Mouse (Mus musculus) heart, adult 2 months (tissue): ENCODE measurements at regions not wholly inside any gene's neighbourhood (a gene's known extent, or its start where the extent isn't known, plus 50 kb on each side); places are given as distances from the start of the nearest gene placed in this dataset.

Experiments
- DNase-seq, 2 experiments: peaks; one replicate each; pipeline ENCODE4 v3.0.0; 2021
- H3K27ac ChIP-seq: fragments of 200-600 bp; 2 replicates; pipeline ENCODE4 v1.8.1; 2022
- H3K27me3 ChIP-seq: fragments of 200-500 bp; 2 replicates; pipeline ENCODE4 v1.6.1; 2012; ENCODE audit warnings: mild to moderate bottlenecking, low read length, inconsistent platforms, mixed read lengths; ENCODE audit not compliant: control insufficient read depth, insufficient read depth
- H3K36me3 ChIP-seq: fragments of 200-500 bp; 2 replicates; pipeline ENCODE4 v1.6.1; 2012; ENCODE audit warnings: low read length, inconsistent platforms; ENCODE audit not compliant: control insufficient read depth, insufficient read depth
- H3K4me1 ChIP-seq: fragments of 200-500 bp; 2 replicates; pipeline ENCODE4 v1.6.1; 2011; ENCODE audit warnings: low read length; ENCODE audit not compliant: control insufficient read depth, insufficient read depth
- H3K4me3 ChIP-seq: fragments of 200-600 bp; 2 replicates; pipeline ENCODE4 v1.8.1; 2022
- H3K79me2 ChIP-seq: fragments of 200-500 bp; replicated peaks from 2 replicates; pipeline ENCODE4 v1.6.1; 2012; ENCODE audit warnings: mild to moderate bottlenecking, inconsistent platforms, low read length, moderate library complexity, mixed read lengths; ENCODE audit not compliant: control insufficient read depth, insufficient read depth
- H3K9ac ChIP-seq: fragments of 200-500 bp; 2 replicates; pipeline ENCODE4 v1.6.1; 2012; ENCODE audit warnings: low read depth, mild to moderate bottlenecking, control low read depth, inconsistent platforms, low read length, mixed read lengths
- CTCF ChIP-seq: fragments of 200-600 bp; IDR thresholded peaks from 2 replicates; pipeline ENCODE4 v1.8.1; 2022; ENCODE audit warnings: antibody characterized with exemption, mild to moderate bottlenecking, moderate library complexity
- EP300 ChIP-seq: fragments of 200-500 bp; IDR thresholded peaks from 2 replicates; pipeline ENCODE4 v1.6.1; 2011; ENCODE audit warnings: low read depth, low read length, control low read depth; ENCODE audit not compliant: insufficient read depth
- POLR2A ChIP-seq: fragments of 200-500 bp; IDR thresholded peaks from 2 replicates; pipeline ENCODE4 v1.6.1; 2011; ENCODE audit warnings: mild to moderate bottlenecking, low read depth, low read length, control low read depth; ENCODE audit not compliant: insufficient read depth
- WGBS: fragments of 180-500 bp; shearing (Covaris S2); methylation state at CpG from one replicate; pipeline ENCODE4 v1.1.7; 2018; 5-methylcytosine and 5-hydroxymethylcytosine counted together
- intact Hi-C: fragments of 180-260 bp; cut with DNase I; formaldehyde crosslinking; loops from one replicate; pipeline ENCODE4 v1.15.1; 2025

DNA sequence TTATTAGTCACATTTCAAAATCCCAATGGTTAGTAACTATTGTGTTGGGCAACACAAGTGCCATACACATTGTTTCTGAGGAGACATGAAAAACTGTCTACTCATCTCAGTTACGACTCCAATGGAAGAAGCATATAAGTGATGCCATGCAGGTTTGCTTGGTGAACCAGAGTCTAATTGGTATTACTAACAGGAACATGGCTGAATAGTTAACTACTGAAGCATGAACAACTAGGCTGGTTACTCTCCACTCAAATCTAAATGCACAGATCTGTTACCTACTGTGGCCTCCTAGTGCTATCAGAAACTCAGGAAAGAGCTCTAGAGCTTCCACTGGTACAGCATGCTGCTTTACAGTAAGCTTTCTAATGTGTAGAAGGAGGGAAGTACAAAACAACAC is 503.5 kb upstream of the Sox9 start:
- no peak overlapping the region for H3K4me3 ChIP-seq
- no peak overlapping the region for H3K9ac ChIP-seq
- no peaks in the 10 kb centered on the region for H3K4me1 ChIP-seq
- no peaks in the 10 kb centered on the region for H3K79me2 ChIP-seq
- no peaks in the 10 kb centered on the region for H3K27me3 ChIP-seq
- no peak for DNase-seq
- no peak for TF ChIP-seq CTCF
- TF ChIP-seq EP300: no peak
- no peak for TF ChIP-seq POLR2A
- WGBS: 79% methylated on average over 1 of the region's 1 CpGs
- H3K27ac ChIP-seq: no peak overlapping the region
- no peaks in the 10 kb centered on the region for H3K36me3 ChIP-seq
- intact Hi-C loops: no loop called here

DNA sequence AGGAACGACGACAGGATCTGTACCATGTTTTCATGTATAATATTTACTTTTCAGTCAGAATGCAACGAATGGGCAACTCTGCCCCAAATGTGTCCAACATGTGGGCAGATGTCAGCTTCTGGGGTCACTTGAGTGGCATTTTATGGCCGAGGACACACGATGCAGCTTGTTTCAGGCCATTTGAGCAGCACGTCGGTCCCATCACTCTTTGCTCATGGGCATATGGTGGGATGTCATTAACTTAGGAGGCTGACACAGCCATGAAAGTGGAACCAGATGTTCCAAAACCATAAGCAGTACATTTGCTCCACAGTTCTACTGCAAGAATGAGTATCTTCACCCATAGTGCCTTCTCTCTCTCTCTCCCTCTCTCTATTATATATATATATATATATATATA is 499.1 kb upstream of the Sox9 start:
- no peak for DNase-seq
- Histone ChIP-seq H3K9ac (no peak overlapping the region), H3K79me2 (no peaks in the 10 kb centered on the region), H3K27ac (no peak overlapping the region), H3K4me1 (no peaks in the 10 kb centered on the region), H3K36me3 (no peaks in the 10 kb centered on the region), H3K27me3 (no peaks in the 10 kb centered on the region), H3K4me3 (no peak overlapping the region)
- WGBS: 88% methylated on average over 7 of the region's 7 CpGs
- TF ChIP-seq CTCF (no peak), POLR2A (no peak), EP300 (no peak)
- intact Hi-C loops: no loop called here

DNA sequence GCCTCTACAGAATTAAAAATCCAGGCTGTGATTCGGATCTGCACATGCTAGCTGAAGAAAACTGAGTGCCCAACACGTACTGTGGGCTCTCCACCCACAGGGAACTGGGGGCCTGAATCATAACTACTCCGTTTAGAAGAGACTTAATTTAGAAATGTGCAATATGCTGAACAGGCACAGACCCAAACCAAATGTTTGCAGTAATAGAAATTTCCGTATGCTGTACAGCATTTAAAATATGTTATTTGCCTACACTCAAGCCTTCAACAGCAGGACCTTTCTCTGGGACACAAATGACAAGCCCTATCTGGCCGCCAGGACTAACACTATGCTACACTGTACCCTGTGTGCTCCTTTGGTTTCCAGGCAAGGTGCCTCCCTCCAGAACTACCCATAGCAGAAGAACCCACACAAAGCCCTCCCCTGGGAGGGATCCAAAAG is 483.1 kb upstream of the Sox9 start:
- no peak for TF ChIP-seq EP300
- Histone ChIP-seq H3K36me3 (no peaks in the 10 kb centered on the region), H3K27ac (no peak overlapping the region), H3K9ac (no peak overlapping the region), H3K4me1 (no peaks in the 10 kb centered on the region), H3K4me3 (no peak overlapping the region), H3K27me3 (no peaks in the 10 kb centered on the region), H3K79me2 (no peaks in the 10 kb centered on the region)
- WGBS: 65% methylated on average over 5 of the region's 5 CpGs
- intact Hi-C loops: no loop called here
- DNase-seq: no peak

DNA sequence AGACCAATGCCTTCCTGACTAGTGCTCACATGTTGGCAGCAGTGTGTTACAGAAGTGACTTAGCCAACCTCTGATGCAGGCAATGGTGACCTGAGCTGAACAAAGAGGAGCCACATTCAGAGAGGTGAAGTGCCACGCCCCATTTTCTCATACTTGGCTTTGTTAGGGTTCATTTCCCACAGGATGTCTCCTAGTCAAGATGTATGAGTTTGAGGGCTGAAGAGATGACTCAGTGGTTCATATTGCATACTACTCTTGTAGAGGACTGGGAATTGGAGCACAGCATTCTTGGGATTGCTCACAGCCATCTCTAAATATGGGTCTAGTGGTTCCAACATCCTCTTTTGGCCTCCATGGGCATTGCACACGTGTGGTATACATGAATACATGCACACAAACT is 478.9 kb upstream of the Sox9 start:
- Histone ChIP-seq H3K4me1 (no peaks in the 10 kb centered on the region), H3K4me3 (no peak overlapping the region), H3K79me2 (no peaks in the 10 kb centered on the region), H3K27me3 (no peaks in the 10 kb centered on the region), H3K27ac (no peak overlapping the region), H3K36me3 (no peaks in the 10 kb centered on the region), H3K9ac (no peak overlapping the region)
- DNase-seq: no peak
- 64% methylated on average over 2 of the region's 2 CpGs for WGBS
- intact Hi-C loops: no loop called here
- TF ChIP-seq CTCF: no peak
- no peak for TF ChIP-seq EP300
- TF ChIP-seq POLR2A: no peak

DNA sequence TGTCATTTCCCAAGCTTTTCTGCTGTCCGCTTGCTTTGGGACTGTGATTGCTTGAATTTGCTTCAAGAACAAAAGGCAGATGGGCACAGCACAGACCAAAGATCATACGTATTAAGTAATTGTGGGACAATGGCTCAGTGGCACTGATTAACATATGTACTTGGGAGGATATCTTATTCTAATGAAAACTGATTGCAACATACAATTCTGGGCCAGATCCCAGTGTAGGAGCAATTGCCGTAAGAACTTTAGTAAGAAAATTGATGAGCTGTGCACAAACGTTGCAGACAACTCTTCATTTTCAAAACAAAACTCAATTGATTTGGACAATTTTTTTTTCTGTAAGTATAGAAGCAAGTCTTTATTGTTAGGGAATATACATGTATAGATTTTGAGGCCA is 456.2 kb upstream of the Sox9 start:
- H3K79me2 ChIP-seq: no peaks in the 10 kb centered on the region
- no peak for TF ChIP-seq EP300
- TF ChIP-seq CTCF: no peak
- no peak for TF ChIP-seq POLR2A
- 89% methylated on average over 4 of the region's 4 CpGs for WGBS

DNA sequence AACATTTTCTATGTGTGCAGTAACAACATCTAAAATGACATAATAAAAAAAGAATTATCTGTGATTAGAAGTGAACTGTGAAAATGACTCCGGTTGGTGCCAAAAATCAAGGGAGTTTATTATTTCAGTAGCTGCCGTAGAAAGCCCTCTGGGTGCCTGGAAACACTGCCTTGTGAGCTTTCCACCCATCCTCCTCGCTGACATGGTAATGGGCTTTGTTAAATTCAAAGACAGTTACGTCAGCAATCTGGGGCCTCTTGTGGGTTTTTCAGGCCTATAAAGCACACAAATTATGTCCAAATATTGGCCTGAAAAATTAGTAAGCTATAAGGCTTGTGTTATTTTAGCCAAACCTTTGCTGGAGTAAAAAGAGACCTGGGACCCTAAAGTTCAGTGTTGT is 454.4 kb upstream of the Sox9 start:
- 61% methylated on average over 4 of the region's 4 CpGs for WGBS
- intact Hi-C loops: no loop called here
- no peak for DNase-seq
- no peak overlapping the region for H3K9ac ChIP-seq
- H3K27ac ChIP-seq: no peak overlapping the region
- no peaks in the 10 kb centered on the region for H3K27me3 ChIP-seq
- no peaks in the 10 kb centered on the region for H3K4me1 ChIP-seq
- TF ChIP-seq CTCF (no peak), POLR2A (no peak), EP300 (no peak)
- H3K4me3 ChIP-seq: no peak overlapping the region
- no peaks in the 10 kb centered on the region for H3K36me3 ChIP-seq
- H3K79me2 ChIP-seq: no peaks in the 10 kb centered on the region

More for the DNA sequence above, 456.2 kb upstream of the Sox9 start:
- Histone ChIP-seq H3K27ac (no peak overlapping the region), H3K27me3 (no peaks in the 10 kb centered on the region), H3K36me3 (no peaks in the 10 kb centered on the region), H3K9ac (no peak overlapping the region), H3K4me1 (no peaks in the 10 kb centered on the region), H3K4me3 (no peak overlapping the region)
- no peak for DNase-seq
- intact Hi-C loops: no loop called here
